Mouse (Mus musculus) hindbrain, embryonic 13.5 days (tissue): ENCODE measurements at regions not wholly inside any gene's neighbourhood (a gene's known extent, or its start where the extent isn't known, plus 50 kb on each side); places are given as distances from the start of the nearest gene placed in this dataset.
"Not testable (repeated sequence)": the region's sequence is repeated elsewhere in the genome, so short reads cannot be mapped to it uniquely, and the experiment has no call there.

Source experiments
- ATAC-seq: fragments of 200-750 bp; cut with Nextera tagmentation; 2 replicates; pipeline ENCODE4 v1.8.0; 2017; ENCODE audit warnings: moderate TSS enrichment; ENCODE audit not compliant: low FRiP score
- H3K27ac ChIP-seq: fragments of 300-500 bp; sonication (generic); 2 replicates; pipeline ENCODE4 v1.5.1; 2015; ENCODE audit warnings: inconsistent platforms, mild to moderate bottlenecking, moderate library complexity
- H3K27me3 ChIP-seq: fragments of 300-500 bp; sonication (generic); 2 replicates; pipeline ENCODE4 v1.6.1; 2015; ENCODE audit warnings: mild to moderate bottlenecking, inconsistent platforms
- H3K36me3 ChIP-seq: fragments of 300-500 bp; sonication (generic); 2 replicates; pipeline ENCODE4 v1.6.1; 2015; ENCODE audit warnings: mild to moderate bottlenecking, inconsistent platforms
- H3K4me1 ChIP-seq: fragments of 300-500 bp; sonication (generic); replicated peaks from 2 replicates; pipeline ENCODE4 v1.6.1; 2015; ENCODE audit warnings: inconsistent platforms
- H3K4me2 ChIP-seq: fragments of 300-500 bp; sonication (generic); 2 replicates; pipeline ENCODE4 v1.6.1; 2015; ENCODE audit warnings: inconsistent platforms, mild to moderate bottlenecking, moderate library complexity
- H3K4me3 ChIP-seq: fragments of 300-500 bp; sonication (generic); 2 replicates; pipeline ENCODE4 v1.5.1; 2015; ENCODE audit warnings: mild to moderate bottlenecking, inconsistent platforms
- H3K9ac ChIP-seq: fragments of 300-500 bp; sonication (generic); 2 replicates; pipeline ENCODE4 v1.6.1; 2015; ENCODE audit warnings: mild to moderate bottlenecking, inconsistent platforms
- H3K9me3 ChIP-seq: fragments of 300-500 bp; sonication (generic); 2 replicates; pipeline ENCODE4 v1.6.1; 2016; ENCODE audit warnings: inconsistent platforms
- WGBS: fragments of 180-500 bp; shearing (Covaris S2); methylation state at CpG from one replicate; pipeline ENCODE4 v1.1.7; 2015; 5-methylcytosine and 5-hydroxymethylcytosine counted together

DNA sequence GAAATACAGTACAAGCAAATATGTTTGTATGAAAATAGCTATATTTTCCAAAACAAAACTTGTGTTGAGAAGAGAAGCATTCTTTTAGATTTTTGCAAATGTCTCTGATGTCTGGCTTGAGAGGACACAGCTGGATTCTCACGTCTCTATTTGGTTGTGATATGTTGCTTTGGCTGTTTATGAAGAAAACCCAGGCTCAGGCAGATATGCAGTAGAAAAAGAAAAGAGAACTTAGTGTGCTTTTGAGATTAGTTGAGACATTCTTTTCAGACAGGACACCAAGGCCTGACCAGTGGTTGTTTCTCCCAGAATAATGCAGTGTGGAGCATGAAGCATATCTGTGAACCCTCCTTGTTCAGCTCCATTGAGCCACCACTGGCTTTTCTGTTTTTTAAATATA is 178.8 kb upstream of the Mamld1 start:
- Histone ChIP-seq H3K4me3 (no peak overlapping the region), H3K4me2 (no peak overlapping the region), H3K9me3 (no peaks in the 10 kb centered on the region), H3K9ac (no peak overlapping the region), H3K27me3 (no peaks in the 10 kb centered on the region), H3K4me1 (no peaks in the 10 kb centered on the region), H3K36me3 (no peaks in the 10 kb centered on the region), H3K27ac (no peak overlapping the region)
- 81% methylated on average over 1 of the region's 1 CpGs for WGBS
- no peak for ATAC-seq

DNA sequence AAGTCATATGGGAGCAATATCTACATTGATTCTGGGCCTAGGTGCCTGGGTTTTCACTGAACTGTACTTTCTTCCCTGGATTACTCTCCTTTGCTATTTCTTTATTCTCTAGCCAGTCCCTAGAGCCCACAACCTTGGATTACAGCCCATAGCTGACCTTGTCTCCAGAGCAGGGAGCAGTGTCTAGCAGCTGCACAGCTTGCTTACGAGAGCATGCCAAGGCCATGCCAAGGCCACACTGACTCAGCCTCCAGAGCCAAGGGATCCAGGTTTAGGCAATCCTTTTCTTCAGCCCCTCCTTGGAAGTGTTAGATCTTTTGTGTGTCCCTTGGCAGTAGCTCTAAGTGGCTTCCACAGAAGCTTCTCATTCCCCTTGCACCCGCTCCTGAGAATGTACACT is 168.7 kb upstream of the Mamld1 start:
- Histone ChIP-seq H3K9me3 (no peaks in the 10 kb centered on the region), H3K4me2 (no peak overlapping the region), H3K27ac (no peak overlapping the region), H3K4me1 (no peaks in the 10 kb centered on the region), H3K9ac (no peak overlapping the region), H3K4me3 (no peak overlapping the region), H3K27me3 (no peaks in the 10 kb centered on the region), H3K36me3 (no peaks in the 10 kb centered on the region)
- 87% methylated on average over 2 of the region's 2 CpGs for WGBS
- no peak for ATAC-seq

DNA sequence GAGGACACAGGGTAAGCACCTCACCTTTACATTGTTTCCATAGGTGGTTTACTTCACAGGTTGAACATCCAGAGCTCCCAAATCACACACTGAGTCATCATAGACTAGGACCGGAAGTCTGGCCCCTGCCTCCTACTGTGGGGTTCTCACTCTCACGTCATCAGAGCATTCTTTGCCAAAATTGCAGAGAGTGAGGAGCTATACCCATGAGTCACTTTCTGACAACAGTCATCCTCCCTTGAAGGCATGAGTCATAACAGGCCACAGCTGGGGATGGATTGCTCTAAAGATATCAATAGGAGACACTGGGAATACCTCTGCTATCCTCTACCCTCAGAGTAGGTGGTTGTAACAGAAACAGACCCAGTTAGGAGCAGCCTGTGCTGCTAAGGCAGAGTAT is 166.6 kb upstream of the Mamld1 start:
- H3K4me2 ChIP-seq: no peak overlapping the region
- WGBS: 74% methylated on average over 2 of the region's 2 CpGs
- H3K9ac ChIP-seq: no peak overlapping the region
- no peaks in the 10 kb centered on the region for H3K36me3 ChIP-seq
- H3K27me3 ChIP-seq: no peaks in the 10 kb centered on the region
- no peaks in the 10 kb centered on the region for H3K9me3 ChIP-seq
- no peak overlapping the region for H3K4me3 ChIP-seq
- no peak for ATAC-seq
- no peak overlapping the region for H3K27ac ChIP-seq
- no peaks in the 10 kb centered on the region for H3K4me1 ChIP-seq

DNA sequence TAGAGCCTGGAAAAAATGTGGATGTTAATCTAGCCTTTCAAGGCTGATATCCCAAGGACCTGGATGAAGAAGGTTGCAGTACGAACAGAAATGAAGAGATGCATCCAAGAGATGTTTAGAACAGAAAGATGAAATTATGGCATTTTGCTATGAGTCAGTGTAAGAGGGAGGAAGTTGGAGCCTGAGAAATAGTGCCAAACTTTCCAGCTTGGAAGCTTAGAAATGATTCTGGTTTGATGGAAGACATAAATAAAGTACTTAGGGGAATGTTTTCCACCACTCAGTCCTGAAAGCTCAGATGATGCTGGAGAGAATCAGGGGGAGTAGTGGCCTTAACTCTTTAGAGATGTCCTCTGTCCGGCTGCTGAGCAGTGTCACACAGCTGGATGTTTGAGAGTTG is 155.5 kb upstream of the Mamld1 start:
- Histone ChIP-seq H3K9me3 (no peaks in the 10 kb centered on the region), H3K27me3 (no peaks in the 10 kb centered on the region), H3K4me1 (no peaks in the 10 kb centered on the region), H3K27ac (no peak overlapping the region), H3K36me3 (no peaks in the 10 kb centered on the region), H3K4me3 (no peak overlapping the region), H3K9ac (no peak overlapping the region), H3K4me2 (no peak overlapping the region)
- ATAC-seq: no peak
- 80% methylated on average over 2 of the region's 2 CpGs for WGBS

DNA sequence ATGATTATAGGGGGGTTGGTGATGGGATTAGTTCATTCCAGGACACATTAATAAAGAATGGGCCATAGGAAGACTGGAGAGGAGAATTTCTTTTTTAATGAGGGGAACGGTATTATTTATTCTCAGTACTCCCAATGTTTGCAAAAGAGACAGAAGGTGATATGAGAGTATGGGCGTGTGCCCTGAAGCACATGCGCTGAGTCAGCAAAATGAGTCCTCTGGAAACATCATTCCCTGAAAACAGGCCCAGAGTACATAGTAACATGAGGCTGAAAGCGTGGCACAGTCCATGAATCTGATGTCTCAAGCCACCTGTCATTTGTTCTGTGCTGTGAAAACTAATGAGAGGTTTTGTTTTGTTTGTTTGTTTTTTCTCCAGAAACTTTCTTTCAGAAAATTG is 154.5 kb upstream of the Mamld1 start:
- H3K4me1 ChIP-seq: no peaks in the 10 kb centered on the region
- H3K4me3 ChIP-seq: no peak overlapping the region
- no peak for ATAC-seq
- no peak overlapping the region for H3K4me2 ChIP-seq
- no peaks in the 10 kb centered on the region for H3K27me3 ChIP-seq
- H3K9me3 ChIP-seq: no peaks in the 10 kb centered on the region
- H3K36me3 ChIP-seq: no peaks in the 10 kb centered on the region
- H3K9ac ChIP-seq: no peak overlapping the region
- H3K27ac ChIP-seq: no peak overlapping the region
- 88% methylated on average over 4 of the region's 4 CpGs for WGBS

DNA sequence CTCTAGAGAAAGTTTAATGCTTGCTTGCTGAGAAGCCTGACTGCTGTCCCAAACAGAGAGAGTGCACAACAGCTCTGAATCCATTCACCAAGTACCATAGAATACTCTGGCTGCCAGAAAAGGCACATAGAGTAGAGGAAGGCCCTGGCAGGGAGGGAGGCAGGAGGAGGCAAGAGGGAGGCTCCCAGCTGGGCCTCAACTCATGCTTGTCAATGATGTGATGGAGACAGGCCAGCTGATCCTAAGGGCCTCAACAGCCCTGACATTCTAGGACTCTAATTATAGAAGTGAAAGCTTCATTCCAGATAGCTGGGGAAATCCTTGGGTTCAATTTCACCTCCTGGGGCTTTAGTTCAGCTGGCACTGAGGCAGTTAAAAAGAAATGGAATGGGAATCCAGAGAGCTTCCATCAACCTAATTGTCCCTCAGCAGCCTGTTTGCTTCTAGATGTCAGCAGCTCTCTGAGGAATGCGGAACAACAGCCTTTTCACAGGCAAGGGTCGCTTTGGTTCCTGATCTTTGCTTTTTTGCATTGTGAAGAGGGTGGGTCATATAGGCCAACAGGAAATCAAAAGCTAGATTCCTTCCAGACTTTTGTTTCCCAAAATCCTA is 152.8 kb upstream of the Mamld1 start:
- Histone ChIP-seq H3K27me3 (no peaks in the 10 kb centered on the region), H3K4me3 (no peak overlapping the region), H3K9me3 (no peaks in the 10 kb centered on the region), H3K4me1 (no peaks in the 10 kb centered on the region), H3K9ac (no peak overlapping the region), H3K27ac (no peak overlapping the region), H3K36me3 (no peaks in the 10 kb centered on the region), H3K4me2 (no peak overlapping the region)
- ATAC-seq: no peak
- 54% methylated on average over 2 of the region's 2 CpGs for WGBS

DNA sequence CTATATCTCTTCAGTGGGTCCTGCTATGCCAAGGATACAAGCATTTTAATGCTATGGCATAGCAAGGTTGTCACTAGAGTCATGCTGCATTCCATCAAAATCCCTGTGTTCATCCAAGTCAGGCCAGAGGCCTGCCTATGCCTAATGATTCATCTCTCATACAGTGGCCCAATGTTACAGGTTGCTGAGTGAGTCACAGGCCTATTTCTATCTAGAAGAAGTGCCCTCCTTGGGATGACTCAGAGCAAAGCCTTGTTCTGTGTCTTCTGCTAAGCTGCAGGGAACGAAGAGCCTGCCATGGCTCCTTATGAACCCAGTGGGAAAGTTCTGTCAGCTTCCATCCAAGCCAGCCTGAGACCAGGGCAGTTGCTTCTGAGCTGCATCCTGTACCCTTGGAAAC is 151.2 kb upstream of the Mamld1 start:
- not testable (repeated sequence) for H3K4me3 ChIP-seq, ATAC-seq, H3K27ac ChIP-seq, H3K9me3 ChIP-seq, H3K9ac ChIP-seq, H3K36me3 ChIP-seq, H3K4me2 ChIP-seq, H3K4me1 ChIP-seq, H3K27me3 ChIP-seq
- WGBS: 85% methylated on average over 1 of the region's 1 CpGs

DNA sequence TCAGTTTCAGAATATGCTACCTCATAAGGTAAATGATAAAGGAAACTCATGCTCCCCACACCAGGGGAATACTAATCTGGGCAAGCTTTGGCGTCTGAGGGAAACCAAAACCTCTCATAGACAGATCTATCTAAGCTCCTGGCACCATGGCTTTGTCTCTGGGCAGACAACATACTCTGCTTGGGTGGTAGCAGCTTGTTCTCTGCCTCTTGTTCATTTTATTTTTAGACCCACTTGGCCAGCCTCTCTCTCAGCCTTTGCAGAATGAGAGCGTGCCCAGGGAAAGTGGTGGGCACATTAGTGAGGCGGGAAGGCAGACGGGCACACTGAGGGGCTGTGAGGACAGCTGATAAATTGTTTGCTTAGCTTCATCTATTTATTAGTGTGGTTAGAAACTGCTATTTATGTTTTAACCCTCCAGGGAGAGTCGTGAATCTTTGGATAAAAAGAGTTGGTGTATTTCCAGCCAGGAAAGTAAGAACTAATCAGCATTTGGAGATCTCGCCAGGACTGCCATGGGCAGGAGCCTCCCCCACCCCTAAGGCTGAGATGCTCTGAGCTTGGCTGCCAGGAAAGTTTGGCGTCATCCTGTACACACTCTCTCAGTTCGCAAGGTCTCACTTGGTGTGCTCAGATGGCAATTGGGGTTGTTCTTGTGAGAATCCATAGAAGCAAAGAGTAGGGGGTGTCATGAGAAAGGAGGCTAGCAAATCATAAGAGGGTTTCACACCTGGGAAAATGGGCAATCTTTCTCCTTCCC is 150.2 kb upstream of the Mamld1 start:
- Histone ChIP-seq H3K9ac (no peak overlapping the region), H3K9me3 (no peaks in the 10 kb centered on the region), H3K4me3 (no peak overlapping the region), H3K36me3 (no peaks in the 10 kb centered on the region), H3K4me1 (no peaks in the 10 kb centered on the region), H3K4me2 (no peak overlapping the region), H3K27me3 (no peaks in the 10 kb centered on the region), H3K27ac (no peak overlapping the region)
- no peak for ATAC-seq
- 77% methylated on average over 8 of the region's 8 CpGs for WGBS

DNA sequence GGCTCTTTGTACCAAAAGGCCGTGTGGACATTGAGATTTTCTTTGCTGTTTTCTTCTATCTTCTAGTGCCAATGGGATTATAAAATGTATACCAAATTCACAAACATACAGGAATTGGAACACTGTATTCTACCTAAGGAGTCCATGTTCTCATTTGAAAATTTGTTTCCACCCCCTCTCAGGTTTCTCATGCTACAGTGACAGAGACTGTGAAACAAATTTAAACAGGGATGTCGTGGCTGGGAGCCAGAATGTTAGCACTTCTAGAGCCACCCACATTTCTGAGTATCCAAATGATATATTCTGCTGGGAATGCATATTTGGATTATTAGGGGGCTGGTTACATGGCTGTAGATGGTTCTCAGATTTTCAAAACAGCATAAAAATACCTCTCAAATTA is 124.4 kb upstream of the Mamld1 start:
- no peaks in the 10 kb centered on the region for H3K36me3 ChIP-seq
- no peaks in the 10 kb centered on the region for H3K4me1 ChIP-seq
- H3K4me2 ChIP-seq: no peak overlapping the region
- WGBS: 71% methylated on average over 2 of the region's 2 CpGs
- no peak overlapping the region for H3K9ac ChIP-seq
- ATAC-seq: no peak
- no peaks in the 10 kb centered on the region for H3K9me3 ChIP-seq
- H3K4me3 ChIP-seq: no peak overlapping the region
- H3K27me3 ChIP-seq: no peaks in the 10 kb centered on the region
- H3K27ac ChIP-seq: no peak overlapping the region

DNA sequence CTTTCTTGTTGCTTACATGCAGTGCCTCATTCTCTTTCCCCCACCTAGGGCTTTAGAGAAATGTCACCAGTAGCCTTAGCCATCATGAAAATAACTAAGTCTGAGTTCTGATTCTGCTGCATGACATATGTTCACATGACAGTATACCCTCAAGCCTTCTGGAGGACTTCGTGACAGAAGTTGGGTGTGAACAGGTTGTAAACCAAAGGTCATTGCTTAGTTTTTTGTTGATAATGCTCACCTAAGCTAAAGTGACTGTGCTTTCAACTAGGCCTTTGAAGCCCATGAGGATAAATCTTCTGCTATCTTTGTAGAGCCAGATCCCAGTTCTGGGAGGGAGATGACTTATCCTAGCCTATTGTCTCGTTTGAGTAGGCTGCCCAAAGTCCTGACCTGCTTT is 118.1 kb upstream of the Mamld1 start:
- no peak overlapping the region for H3K27ac ChIP-seq
- no peak overlapping the region for H3K9ac ChIP-seq
- no peak overlapping the region for H3K4me2 ChIP-seq
- H3K27me3 ChIP-seq: no peaks in the 10 kb centered on the region
- no peaks in the 10 kb centered on the region for H3K36me3 ChIP-seq
- no peaks in the 10 kb centered on the region for H3K4me1 ChIP-seq
- 69% methylated on average over 2 of the region's 2 CpGs for WGBS
- no peaks in the 10 kb centered on the region for H3K9me3 ChIP-seq
- H3K4me3 ChIP-seq: no peak overlapping the region
- ATAC-seq: no peak

DNA sequence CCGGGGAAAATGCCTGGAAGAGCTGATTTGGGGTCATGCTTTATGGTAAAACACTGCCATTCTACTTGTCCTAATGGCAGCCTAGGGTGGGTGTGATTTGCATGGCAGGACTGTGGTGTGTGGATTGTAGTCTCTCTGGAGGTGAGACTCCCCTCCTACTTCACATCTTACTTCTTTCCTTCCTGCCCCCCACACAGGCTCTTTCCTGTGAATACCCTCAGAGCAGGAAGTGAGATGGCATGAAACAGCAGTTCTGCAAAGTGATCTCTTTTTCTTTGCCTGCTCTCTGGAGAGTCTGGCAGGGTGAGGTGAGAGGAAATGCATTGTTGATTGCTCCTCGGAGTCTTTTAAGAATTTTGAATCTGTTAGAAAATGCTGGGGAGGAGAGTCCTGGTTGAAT is 104.7 kb upstream of the Mamld1 start:
- no peak for ATAC-seq
- 48% methylated on average over 2 of the region's 2 CpGs for WGBS

DNA sequence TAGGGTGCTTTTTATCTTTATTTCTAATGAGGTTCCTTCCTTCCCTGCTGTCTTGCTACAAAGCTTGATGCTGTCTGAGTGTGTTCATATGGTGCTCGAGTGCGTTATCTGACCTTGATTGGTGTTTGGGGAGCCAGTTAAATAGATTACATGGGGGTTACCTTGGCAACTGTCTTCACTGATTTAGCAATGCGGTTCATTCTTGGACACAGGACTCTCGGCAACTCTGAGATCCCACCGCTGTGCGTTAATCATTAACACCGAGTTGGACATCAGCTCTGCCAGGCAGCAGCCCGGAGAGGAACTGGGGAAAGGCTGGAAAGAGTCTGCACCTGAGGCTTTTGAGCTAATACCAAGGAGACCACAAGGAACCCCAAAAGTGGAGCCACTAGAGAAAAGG is 104.0 kb upstream of the Mamld1 start:
- H3K4me2 ChIP-seq: peak overlapping the region; percentile 2; the same call in 1 of the 2 replicates

More for the DNA sequence above, 104.7 kb upstream of the Mamld1 start:
- no peak overlapping the region for H3K4me2 ChIP-seq
- no peak overlapping the region for H3K9ac ChIP-seq
- H3K9me3 ChIP-seq: no peaks in the 10 kb centered on the region
- H3K27me3 ChIP-seq: no peaks in the 10 kb centered on the region
- no peak overlapping the region for H3K27ac ChIP-seq
- 0 out of 2 replicates have a peak, but pooled peaks cover 9% of the 10 kb centered on the region for H3K4me1 ChIP-seq
- no peaks in the 10 kb centered on the region for H3K36me3 ChIP-seq
- H3K4me3 ChIP-seq: no peak overlapping the region

DNA sequence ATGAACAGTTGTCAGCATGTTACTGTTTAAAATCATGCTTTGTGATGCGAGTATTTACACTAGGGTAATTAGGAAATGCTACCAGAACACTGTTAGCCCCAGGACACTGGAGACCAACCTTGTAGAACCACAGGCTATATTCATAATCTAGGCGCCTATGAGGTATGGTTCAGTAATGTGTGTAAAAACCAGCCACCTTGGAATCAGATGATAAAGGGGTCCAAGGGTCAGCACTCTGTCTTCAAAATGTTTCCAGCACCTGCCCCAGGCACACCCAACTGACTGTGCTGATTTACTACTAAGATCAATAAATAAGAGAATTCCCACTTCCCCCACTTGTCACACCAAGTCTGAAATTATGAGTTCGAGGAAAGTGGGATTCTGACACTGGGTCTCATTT is 100.8 kb upstream of the Mamld1 start:
- 78% methylated on average over 3 of the region's 3 CpGs for WGBS
- ATAC-seq: no peak

More for the DNA sequence above, 104.0 kb upstream of the Mamld1 start:
- Histone ChIP-seq H3K27ac (0 out of 2 replicates have a peak overlapping the region, but pooled peaks have one; percentile 12), H3K4me3 (no peak overlapping the region), H3K36me3 (no peaks in the 10 kb centered on the region), H3K27me3 (no peaks in the 10 kb centered on the region), H3K9ac (no peak overlapping the region), H3K4me1 (0 out of 2 replicates have a peak, but pooled peaks cover 9% of the 10 kb centered on the region), H3K9me3 (no peaks in the 10 kb centered on the region)
- ATAC-seq: peak; percentile 77
- 28% methylated on average over 8 of the region's 8 CpGs for WGBS

More for the DNA sequence above, 100.8 kb upstream of the Mamld1 start:
- Histone ChIP-seq H3K9ac (no peak overlapping the region), H3K4me1 (0 out of 2 replicates have a peak, but pooled peaks cover 9% of the 10 kb centered on the region), H3K27me3 (no peaks in the 10 kb centered on the region), H3K36me3 (no peaks in the 10 kb centered on the region), H3K9me3 (no peaks in the 10 kb centered on the region), H3K27ac (no peak overlapping the region), H3K4me2 (no peak overlapping the region), H3K4me3 (no peak overlapping the region)
